Mouse (Mus musculus): ENCODE data around the gene E2f8. TPM values are rescaled to one million over a fixed set of nuclear protein-coding genes. Genes with fewer than 3 reads are reported as not detected.

The E2f8 gene
- polyA plus RNA-seq, 1 experiment from 2014 or later, result 21.9 TPM

DNA sequence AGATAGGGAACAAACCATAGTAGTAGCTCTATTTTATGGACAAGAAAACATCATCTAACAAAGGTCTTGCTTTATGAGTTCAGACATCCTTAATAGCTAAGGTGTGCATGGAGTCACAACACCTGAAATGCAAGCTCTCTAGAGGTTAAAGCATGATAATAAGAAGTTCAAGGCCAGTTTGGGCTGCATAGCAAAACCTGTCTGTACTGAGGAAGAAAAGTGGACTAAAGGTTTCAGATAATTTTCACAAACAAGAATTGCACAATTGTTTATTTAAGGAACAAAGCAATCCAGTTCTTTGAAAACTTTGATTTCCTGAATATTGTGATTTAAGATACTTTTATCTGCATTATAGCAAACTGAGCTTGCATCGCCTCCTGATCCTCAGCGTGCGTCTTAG, 57.8 kb downstream of the E2f8 start:
- DNase-seq (ENCODE audit: low spot score), result no peak
- Histone ChIP-seq H3K9me3 (no peaks in the 10 kb centered on the region), H3K27ac (no peak overlapping the region), H3K4me3 (no peak overlapping the region), H3K4me1 (peaks cover 28% of the 10 kb centered on the region), H3K36me3 (peaks cover 83% of the 10 kb centered on the region), H3K27me3 (ENCODE audit: insufficient read depth, poor library complexity, severe bottlenecking) (no peaks in the 10 kb centered on the region)
- WGBS, result 92% methylated on average over 3 of the region's 3 CpGs

DNA sequence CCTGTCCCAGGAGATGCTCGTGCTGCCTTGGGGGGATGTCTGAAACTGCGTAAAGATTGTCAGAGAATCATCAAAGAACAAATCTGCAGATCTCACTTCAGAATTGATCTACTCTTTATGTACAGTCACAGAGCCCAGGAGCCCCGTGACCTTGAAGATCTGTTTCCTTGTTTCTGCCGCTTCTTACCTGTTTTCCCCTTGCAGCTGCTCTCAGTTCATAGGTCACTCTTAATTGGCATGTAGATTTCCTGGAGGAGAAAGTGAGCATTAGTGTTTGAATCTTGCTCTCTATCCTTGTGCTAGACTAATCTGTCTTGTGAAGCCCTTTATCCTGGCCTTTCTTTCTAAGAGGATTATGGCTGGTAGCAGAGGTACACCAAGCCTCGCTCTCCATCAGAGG, 59.7 kb downstream of the E2f8 start:
- H3K4me3 ChIP-seq, result no peak overlapping the region
- 93% methylated on average over 5 of the region's 5 CpGs for WGBS
- no peak for DNase-seq (ENCODE audit: low spot score)
- H3K27me3 ChIP-seq (ENCODE audit: insufficient read depth, poor library complexity, severe bottlenecking), result no peaks in the 10 kb centered on the region
- H3K9me3 ChIP-seq, result no peaks in the 10 kb centered on the region
- peaks cover 85% of the 10 kb centered on the region for H3K36me3 ChIP-seq
- H3K27ac ChIP-seq, result no peak overlapping the region
- peaks cover 21% of the 10 kb centered on the region for H3K4me1 ChIP-seq

Other genes with a start within 250 kb of the E2f8 start
- gene Mrgprb3, start 237.8 kb downstream of the E2f8 start, polyA plus RNA-seq (2016; fragmentation: Nextera tagmentation; extraction: Ambion mirVana), result not detected in 2 replicates
- gene Zdhhc13, start 92.6 kb downstream of the E2f8 start, polyA plus RNA-seq (2016; fragmentation: Nextera tagmentation; extraction: Ambion mirVana), result 34.8 and 37.7 TPM in 2 replicates
- gene Csrp3, start 33.6 kb downstream of the E2f8 start, polyA plus RNA-seq (2016; fragmentation: Nextera tagmentation; extraction: Ambion mirVana), result 905 and 1,263 TPM in 2 replicates
- gene Nav2, start 27.1 kb upstream of the E2f8 start, polyA plus RNA-seq (2016; fragmentation: Nextera tagmentation; extraction: Ambion mirVana), result 23.3 and 27.7 TPM in 2 replicates